Mouse (Mus musculus) inflammation-experienced regulatory T-cells, adult 6 months (primary cell): Measurements from ENCODE around the gene Olig1. TPM values are rescaled to one million over a fixed set of nuclear protein-coding genes. Genes with fewer than 3 reads are reported as not detected.

ENCODE experiments used
- ATAC-seq: one replicate; pipeline ENCODE4 v1.8.0; 2017
- polyA plus RNA-seq, 3 experiments: library from polyadenylated mRNA; unstranded; fragments of 100-300 nt; shearing (Covaris generic); gene quantifications; one replicate each; pipeline ENCODE4 v1.2.1; 2017

The Olig1 gene
- polyA plus RNA-seq, 3 experiments from 2014 or later, result not detected

DNA sequence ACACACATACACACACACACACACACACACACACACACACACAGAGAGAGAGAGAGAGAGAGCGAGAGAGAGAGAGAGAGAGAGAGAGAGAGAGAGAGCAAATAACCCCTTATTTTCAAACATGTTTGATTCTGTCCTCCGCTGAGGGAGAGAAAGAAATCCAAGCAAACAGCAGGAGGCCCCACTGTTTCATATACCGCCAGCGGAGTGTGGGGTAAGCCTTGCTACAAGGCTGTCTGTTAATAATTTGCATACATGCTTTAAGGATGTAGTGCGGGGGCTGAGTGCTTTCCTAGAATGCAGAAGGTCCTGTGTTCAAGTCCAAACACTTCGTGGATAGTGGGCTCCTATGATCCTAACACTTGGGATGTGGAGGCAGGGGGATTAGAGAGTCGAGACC, 43.3 kb downstream of the Olig1 start:
- no peak for ATAC-seq

DNA sequence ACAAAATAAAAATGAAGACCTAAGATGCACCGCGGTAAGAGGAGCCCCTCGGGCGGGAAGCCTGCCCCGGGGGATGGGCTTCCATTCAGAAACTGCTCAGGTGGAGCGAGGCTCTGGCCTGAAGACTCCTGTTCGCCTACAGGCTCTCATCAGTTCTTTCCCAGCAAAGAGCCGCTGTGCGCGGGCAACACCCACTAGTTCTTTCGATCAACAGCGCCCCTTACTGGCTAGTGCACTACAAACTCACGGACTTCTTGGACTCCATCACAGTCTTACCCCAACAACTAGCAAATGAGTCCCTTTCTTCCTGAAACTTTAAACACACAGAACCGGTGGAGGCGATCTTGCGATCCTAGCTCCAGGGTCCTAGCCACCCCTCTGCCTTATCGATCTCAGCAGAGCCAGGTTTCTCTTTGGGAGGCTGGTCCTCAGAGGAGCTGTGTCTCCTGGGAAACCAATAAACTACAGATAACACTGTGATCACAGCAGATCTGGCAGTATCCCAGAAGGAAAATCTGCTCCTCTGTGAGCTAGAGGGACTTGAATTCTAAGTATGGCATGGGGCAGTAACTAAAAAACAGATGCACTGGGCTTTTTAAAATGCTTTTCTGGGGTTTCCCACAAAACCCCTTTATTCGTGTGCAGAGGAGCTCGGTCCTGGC, 44.7 kb downstream of the Olig1 start:
- no peak for ATAC-seq

DNA sequence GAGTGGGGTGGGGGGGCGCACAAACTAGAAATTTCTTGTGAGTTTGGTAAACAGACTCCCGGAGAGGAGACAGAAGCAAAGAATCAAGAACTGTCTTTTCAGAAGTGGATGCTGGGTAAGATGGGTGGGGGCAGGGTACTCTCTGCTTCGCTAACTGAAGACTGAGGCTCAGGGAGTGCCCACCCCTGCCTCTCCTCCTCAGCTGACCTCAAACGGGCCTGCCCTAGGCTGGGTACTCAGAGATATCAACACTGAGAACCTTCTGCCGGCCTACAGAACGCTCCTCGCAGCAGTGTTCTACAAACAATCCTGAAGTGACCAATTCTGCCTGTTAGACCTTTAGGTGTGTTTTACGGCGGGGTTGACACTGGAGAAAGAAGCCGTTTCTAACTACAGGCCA, 50.6 kb downstream of the Olig1 start:
- ATAC-seq, result no peak

DNA sequence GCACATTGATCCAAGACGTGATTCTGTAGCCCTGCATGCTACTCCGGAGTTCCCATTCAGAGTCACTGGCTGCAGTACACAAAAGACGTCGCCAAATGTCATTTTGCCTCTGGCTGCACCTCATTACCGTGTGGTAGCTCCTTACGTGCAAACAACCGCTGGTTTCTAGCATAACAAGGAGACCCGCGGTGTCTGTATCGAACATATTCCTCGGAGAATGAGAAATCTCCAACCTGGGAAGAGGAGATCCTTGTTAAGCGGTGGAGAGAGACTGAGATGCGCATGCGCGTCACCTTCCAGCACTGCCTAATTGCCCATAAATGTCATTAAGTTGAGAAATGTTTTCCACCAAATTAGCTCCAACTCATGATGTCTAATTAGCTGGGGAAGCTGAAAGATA, 51.0 kb downstream of the Olig1 start:
- no peak for ATAC-seq

Other genes with a start within 250 kb of the Olig1 start
- 100 to 1,000 TPM in 2 of 3 experiments, 10 to 100 TPM in 1; 70.7 to 130 (median 118) TPM for gene Paxbp1, start 225.2 kb upstream of the Olig1 start, polyA plus RNA-seq
- 1 to 10 TPM in 1 of 3 experiments, under 1 TPM in 2; 0.26 to 1.1 (median 0.36) TPM for gene 4932438H23Rik, start 174.7 kb upstream of the Olig1 start, polyA plus RNA-seq
- gene Olig2, start 44.3 kb upstream of the Olig1 start, polyA plus RNA-seq, result not detected
- gene Ifnar2, start 103.0 kb downstream of the Olig1 start, polyA plus RNA-seq, result 10 to 100 TPM; 44.5 to 50.8 (median 46.5) TPM
- gene Gm21970, start 121.9 kb downstream of the Olig1 start, polyA plus RNA-seq, result 1 to 10 TPM in 1 of 3 experiments, not detected in 2; 2.6 TPM
- 100 to 1,000 TPM in 2 of 3 experiments, 10 to 100 TPM in 1; 95.7 to 124 (median 113) TPM for gene Il10rb, start 136.4 kb downstream of the Olig1 start, polyA plus RNA-seq
- gene Ifnar1, start 215.5 kb downstream of the Olig1 start, polyA plus RNA-seq, result 10 to 100 TPM; 61.2 to 75.3 (median 62.6) TPM